Mouse (Mus musculus) macrophage (primary cell): ENCODE data around the gene Zfp644. TPM values are rescaled to one million over a fixed set of nuclear protein-coding genes. Genes with fewer than 3 reads are reported as not detected.
"Not testable (repeated sequence)": the region's sequence is repeated elsewhere in the genome, so short reads cannot be mapped to it uniquely, and the experiment has no call there.

Experiments used
- H3K27ac ChIP-seq: fragments of 350-480 bp; formaldehyde crosslinking; 2 replicates; pipeline ENCODE4 v1.9.0; 2021
- H3K36me3 ChIP-seq: fragments of 350-480 bp; formaldehyde crosslinking; 2 replicates; pipeline ENCODE4 v1.9.0; 2021; ENCODE audit errors: inconsistent target
- H3K4me3 ChIP-seq: fragments of 350-480 bp; formaldehyde crosslinking; 2 replicates; pipeline ENCODE4 v1.9.0; 2021; ENCODE audit errors: inconsistent target
- H3K79me2 ChIP-seq: fragments of 350-480 bp; formaldehyde crosslinking; 2 replicates; pipeline ENCODE4 v1.9.0; 2021; ENCODE audit errors: inconsistent target
- WGBS: methylation state at CpG from one replicate; pipeline ENCODE4 v1.1.7; 2026; ENCODE audit warnings: inconsistent platforms; ENCODE audit not compliant: missing documents; 5-methylcytosine and 5-hydroxymethylcytosine counted together
- polyA plus RNA-seq: library from polyadenylated mRNA; stranded (reverse); fragments of 250-400 nt; gene quantifications from 3 replicates; pipeline ENCODE4 v1.2.4, GENCODE M21; 2018; ENCODE audit warnings: inconsistent platforms

Gene Zfp644
- polyA plus RNA-seq, 1 experiment from 2014 or later = 25.9 TPM

GRCm38 (mm10) chr5:106693034-106693433 is 4.1 kb downstream of the Zfp644 start:
- H3K27ac ChIP-seq = no peak overlapping the region

DNA sequence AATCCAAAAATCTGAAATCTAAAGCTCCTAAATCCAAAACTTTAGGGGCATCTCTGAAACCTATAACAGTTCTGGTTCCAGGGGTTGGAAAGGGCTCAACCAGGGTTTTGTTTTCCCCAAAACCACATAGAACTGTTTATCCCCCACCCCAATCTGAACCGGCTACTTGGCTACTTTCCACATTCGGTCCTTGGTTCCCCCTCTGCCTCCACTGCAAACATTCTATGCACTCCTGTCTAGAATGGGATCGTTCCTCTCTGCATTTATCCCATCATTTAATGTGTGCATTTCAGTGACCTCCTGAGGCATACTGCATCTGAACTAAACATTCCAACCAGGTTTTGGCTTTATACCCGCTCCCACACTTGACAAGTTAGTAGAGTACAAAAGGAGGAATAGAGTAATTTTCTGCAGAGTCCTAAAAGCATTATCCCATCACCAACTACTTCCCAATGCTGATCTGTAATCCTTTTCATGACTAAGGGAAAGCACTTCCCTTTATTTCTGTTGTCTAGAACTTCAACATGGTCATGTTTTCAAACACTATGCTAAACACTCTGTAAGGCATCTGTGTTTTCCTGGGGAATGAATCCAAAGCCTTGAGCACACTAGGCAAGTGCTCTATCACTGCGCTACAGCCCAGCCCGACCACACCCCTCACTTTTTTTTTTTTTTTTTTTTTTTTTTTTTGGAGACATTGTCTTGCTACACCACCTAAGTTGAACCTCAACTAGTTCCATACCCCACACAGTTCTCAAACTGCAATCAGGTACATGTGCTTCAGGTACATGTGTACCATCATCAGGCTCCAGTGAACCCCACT is 16.2 kb downstream of the Zfp644 start:
- H3K27ac ChIP-seq = no peak overlapping the region
- no peak overlapping the region for H3K4me3 ChIP-seq
- no peaks in the 10 kb centered on the region for H3K36me3 ChIP-seq
- peaks cover 88% of the 10 kb centered on the region for H3K79me2 ChIP-seq
- 79% methylated on average over 6 of the region's 6 CpGs for WGBS

More at GRCm38 (mm10) chr5:106693034-106693433, 4.1 kb downstream of the Zfp644 start:
- Histone ChIP-seq H3K79me2 (peaks cover 79% of the 10 kb centered on the region), H3K4me3 (no peak overlapping the region), H3K36me3 (no peaks in the 10 kb centered on the region)
- 80% methylated on average over 4 of the region's 4 CpGs for WGBS

- H3K79me2 ChIP-seq = peaks cover 88% of the 10 kb centered on the region
- no peak overlapping the region for H3K4me3 ChIP-seq
- H3K27ac ChIP-seq = peak overlapping the region; percentile 17; the same call in 1 of the 2 replicates
- no peaks in the 10 kb centered on the region for H3K36me3 ChIP-seq
- 0% methylated on average over 1 of the region's 1 CpGs for WGBS
Measured at GRCm38 (mm10) chr5:106679659-106680058, 17.4 kb downstream of the Zfp644 start.

DNA sequence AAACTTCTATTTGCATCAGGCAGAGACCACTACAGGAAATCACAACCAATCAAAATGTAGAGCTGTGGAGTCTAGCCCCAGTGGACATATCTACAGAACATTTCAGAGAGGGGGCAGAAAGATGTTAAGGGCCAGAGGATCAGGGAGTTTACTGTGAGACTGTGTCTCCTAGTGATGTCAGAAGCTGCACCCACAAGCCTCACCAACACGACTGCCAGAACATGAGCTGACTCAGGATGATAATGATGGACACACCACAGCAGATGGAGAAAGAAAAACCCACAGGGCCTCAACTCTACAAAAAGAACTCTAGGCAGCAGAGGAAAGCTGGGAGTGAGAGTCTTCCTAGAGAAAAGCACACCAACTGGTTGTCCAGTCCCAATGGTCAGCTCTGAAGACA is 18.3 kb downstream of the Zfp644 start:
- H3K4me3 ChIP-seq, H3K27ac ChIP-seq: not testable (repeated sequence)
- 15% methylated on average over 1 of the region's 1 CpGs for WGBS

DNA sequence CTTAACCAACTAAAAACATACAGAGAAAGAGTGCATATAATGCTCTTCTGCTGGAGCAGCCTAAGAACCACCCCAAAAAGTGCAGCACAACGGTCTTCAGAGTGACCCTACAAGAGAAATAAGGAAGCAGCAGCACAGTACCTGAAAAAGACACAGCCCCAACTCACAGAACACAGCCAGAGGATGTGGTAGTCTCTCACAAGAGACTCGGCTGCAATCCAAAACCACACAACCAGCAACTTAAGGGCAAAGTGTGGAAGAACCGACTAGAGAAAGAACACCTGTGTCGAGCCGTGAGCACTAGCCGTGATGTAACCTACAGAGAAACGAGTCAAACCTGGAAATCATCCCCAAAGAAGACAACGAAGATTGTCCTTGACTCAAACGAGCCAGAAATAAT is 20.3 kb downstream of the Zfp644 start:
- Histone ChIP-seq H3K27ac (no peak overlapping the region), H3K36me3 (no peaks in the 10 kb centered on the region), H3K79me2 (peaks cover 88% of the 10 kb centered on the region), H3K4me3 (no peak overlapping the region)
- 23% methylated on average over 9 of the region's 9 CpGs for WGBS

More for the DNA sequence above, 18.3 kb downstream of the Zfp644 start:
- peaks cover 88% of the 10 kb centered on the region for H3K79me2 ChIP-seq
- H3K36me3 ChIP-seq = not testable (repeated sequence)

DNA sequence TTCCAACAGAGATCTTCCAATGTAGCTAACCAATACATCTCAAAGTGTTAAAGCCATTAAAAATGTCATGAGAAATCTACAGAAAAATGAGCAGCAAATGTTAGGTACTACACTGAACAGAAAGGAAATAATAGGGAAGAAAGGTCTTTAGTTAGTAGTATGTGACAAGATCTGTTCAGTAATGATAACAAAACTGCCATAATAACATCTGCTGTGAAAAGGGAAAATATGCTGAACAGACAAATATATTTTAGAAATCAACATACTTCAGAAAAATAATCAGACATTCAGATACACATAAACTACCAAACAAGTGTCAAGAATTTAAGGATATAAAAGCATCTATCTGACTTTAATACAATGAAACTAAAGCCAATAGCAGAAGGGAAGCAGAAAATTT is 24.5 kb downstream of the Zfp644 start:
- Histone ChIP-seq H3K4me3 (no peak overlapping the region), H3K27ac (no peak overlapping the region), H3K36me3 (peaks cover 4% of the 10 kb centered on the region; the same call in 1 of the 2 replicates)

GRCm38 (mm10) chr5:106671893-106672292 is 25.2 kb downstream of the Zfp644 start:
- Histone ChIP-seq H3K79me2 (peaks cover 96% of the 10 kb centered on the region), H3K36me3 (peaks cover 4% of the 10 kb centered on the region; the same call in 1 of the 2 replicates), H3K27ac (no peak overlapping the region), H3K4me3 (no peak overlapping the region)
- 46% methylated on average over 3 of the region's 3 CpGs for WGBS

More for the DNA sequence above, 24.5 kb downstream of the Zfp644 start:
- H3K79me2 ChIP-seq = peaks cover 96% of the 10 kb centered on the region

GRCm38 (mm10) chr5:106664910-106665309 is 32.2 kb downstream of the Zfp644 start:
- Histone ChIP-seq H3K4me3 (no peak overlapping the region), H3K79me2 (peaks cover 95% of the 10 kb centered on the region), H3K36me3 (peaks cover 8% of the 10 kb centered on the region; the same call in 1 of the 2 replicates), H3K27ac (no peak overlapping the region)
- WGBS = 98% methylated on average over 4 of the region's 4 CpGs

- Histone ChIP-seq H3K36me3 (peaks cover 10% of the 10 kb centered on the region; the same call in 1 of the 2 replicates), H3K4me3 (no peak overlapping the region), H3K79me2 (peaks cover 92% of the 10 kb centered on the region; the same call in 1 of the 2 replicates), H3K27ac (no peak overlapping the region)
- 23% methylated on average over 1 of the region's 1 CpGs for WGBS
Measured at GRCm38 (mm10) chr5:106660867-106661266, 36.2 kb downstream of the Zfp644 start.

GRCm38 (mm10) chr5:106652790-106653328 is 44.2 kb downstream of the Zfp644 start:
- Histone ChIP-seq H3K27ac (no peak overlapping the region), H3K79me2 (peaks cover 28% of the 10 kb centered on the region; the same call in 1 of the 2 replicates), H3K36me3 (peaks cover 5% of the 10 kb centered on the region; the same call in 1 of the 2 replicates), H3K4me3 (no peak overlapping the region)
- 97% methylated on average over 3 of the region's 3 CpGs for WGBS

DNA sequence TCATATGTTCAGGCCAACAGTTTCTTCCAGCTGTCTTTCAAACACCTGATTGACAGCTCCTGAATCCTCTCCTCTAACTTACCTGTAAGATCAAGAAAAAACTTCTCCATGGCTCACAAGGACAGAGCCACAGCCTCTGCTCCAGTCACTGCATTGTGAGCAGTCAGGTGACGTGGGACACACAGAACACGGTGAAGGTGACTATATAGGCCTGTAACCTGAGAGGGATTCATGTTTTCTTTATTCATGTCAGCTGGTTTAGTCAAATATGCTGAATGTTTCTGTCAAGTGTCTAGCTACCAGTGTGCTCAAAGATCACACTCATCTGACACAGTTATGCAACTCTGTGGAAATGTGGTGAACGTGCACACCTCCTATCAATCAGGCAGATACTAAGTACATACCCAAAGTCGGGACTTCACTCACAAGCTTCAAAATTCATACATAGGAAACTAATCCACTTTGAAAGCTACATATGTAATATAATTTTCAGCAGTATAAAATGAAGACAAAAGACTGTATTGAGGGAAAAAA is 44.8 kb downstream of the Zfp644 start:
- Histone ChIP-seq H3K36me3 (peaks cover 5% of the 10 kb centered on the region; the same call in 1 of the 2 replicates), H3K4me3 (no peak overlapping the region), H3K79me2 (peaks cover 26% of the 10 kb centered on the region; the same call in 1 of the 2 replicates), H3K27ac (no peak overlapping the region)
- WGBS = 84% methylated on average over 4 of the region's 4 CpGs

GRCm38 (mm10) chr5:106649995-106650394 is 47.1 kb downstream of the Zfp644 start:
- no peaks in the 10 kb centered on the region for H3K36me3 ChIP-seq
- no peak overlapping the region for H3K4me3 ChIP-seq
- no peak overlapping the region for H3K27ac ChIP-seq
- H3K79me2 ChIP-seq = peaks cover 26% of the 10 kb centered on the region; the same call in 1 of the 2 replicates

GRCm38 (mm10) chr5:106649441-106649840 is 47.6 kb downstream of the Zfp644 start:
- no peak overlapping the region for H3K27ac ChIP-seq
- no peaks in the 10 kb centered on the region for H3K36me3 ChIP-seq

GRCm38 (mm10) chr5:106643434-106643833 is 53.7 kb downstream of the Zfp644 start:
- WGBS = 86% methylated on average over 4 of the region's 4 CpGs
- H3K36me3 ChIP-seq = peaks cover 2% of the 10 kb centered on the region; the same call in 1 of the 2 replicates
- no peak overlapping the region for H3K27ac ChIP-seq
- peaks cover 55% of the 10 kb centered on the region; the same call in 1 of the 2 replicates for H3K79me2 ChIP-seq
- H3K4me3 ChIP-seq = no peak overlapping the region

More at GRCm38 (mm10) chr5:106649441-106649840, 47.6 kb downstream of the Zfp644 start:
- Histone ChIP-seq H3K4me3 (no peak overlapping the region), H3K79me2 (peaks cover 31% of the 10 kb centered on the region; the same call in 1 of the 2 replicates)

GRCm38 (mm10) chr5:106641876-106642275 is 55.2 kb downstream of the Zfp644 start:
- Histone ChIP-seq H3K4me3 (no peak overlapping the region), H3K27ac (no peak overlapping the region), H3K36me3 (peaks cover 18% of the 10 kb centered on the region), H3K79me2 (peaks cover 45% of the 10 kb centered on the region; the same call in 1 of the 2 replicates)
- WGBS = 97% methylated on average over 3 of the region's 3 CpGs
